Mouse (Mus musculus) small intestine, adult 2 months (tissue): ENCODE results near the gene Pak3. TPM values are rescaled to one million over a fixed set of nuclear protein-coding genes. Genes with fewer than 3 reads are reported as not detected.

ENCODE experiments used
- H3K27ac ChIP-seq: fragments of 200-500 bp; 2 replicates; pipeline ENCODE4 v1.5.1; 2012; ENCODE audit warnings: low read depth, low read length, control low read depth, inconsistent platforms; ENCODE audit not compliant: insufficient read depth
- H3K27me3 ChIP-seq: fragments of 200-500 bp; 2 replicates; pipeline ENCODE4 v1.6.1; 2012; ENCODE audit warnings: mild to moderate bottlenecking, moderate library complexity, low read length, inconsistent platforms; ENCODE audit not compliant: control insufficient read depth, insufficient read depth
- H3K36me3 ChIP-seq: fragments of 200-500 bp; 2 replicates; pipeline ENCODE4 v1.6.1; 2012; ENCODE audit warnings: mild to moderate bottlenecking, low read length, control low read depth, inconsistent platforms; ENCODE audit not compliant: control insufficient read depth, insufficient read depth
- H3K4me1 ChIP-seq: fragments of 200-500 bp; 2 replicates; pipeline ENCODE4 v1.6.1; 2012; ENCODE audit warnings: low read length, inconsistent platforms, mixed read lengths; ENCODE audit not compliant: control insufficient read depth, insufficient read depth, insufficient read length
- H3K4me3 ChIP-seq: fragments of 200-500 bp; 2 replicates; pipeline ENCODE4 v1.5.1; 2012; ENCODE audit warnings: low read depth, mild to moderate bottlenecking, control low read depth, inconsistent platforms, low read length, moderate library complexity
- CTCF ChIP-seq: fragments of 200-500 bp; IDR thresholded peaks from 2 replicates; pipeline ENCODE4 v1.5.1; 2012; ENCODE audit warnings: low read depth, mild to moderate bottlenecking, control low read depth, inconsistent platforms, low read length, moderate library complexity, mixed read lengths; ENCODE audit not compliant: insufficient replicate concordance, insufficient read length; ENCODE audit errors: extremely low read depth
- POLR2A ChIP-seq: fragments of 200-500 bp; IDR thresholded peaks from 2 replicates; pipeline ENCODE4 v1.6.1; 2012; ENCODE audit warnings: low read depth, mild to moderate bottlenecking, control low read depth, inconsistent platforms, low read length, moderate library complexity
- WGBS: fragments of 180-500 bp; shearing (Covaris S2); methylation state at CpG from one replicate; pipeline ENCODE4 v1.1.7; 2018; 5-methylcytosine and 5-hydroxymethylcytosine counted together
- polyA plus RNA-seq: library from polyadenylated mRNA; depleted of rRNA; stranded (reverse); fragments of >200 nt; gene quantifications from 2 replicates; pipeline ENCODE4 v1.2.3, GENCODE M21; 2012

Pak3 gene
- polyA plus RNA-seq, 1 experiment = not detected

- Histone ChIP-seq H3K4me1 (no peaks in the 10 kb centered on the region), H3K27me3 (no peaks in the 10 kb centered on the region)
- WGBS = 64% methylated on average over 5 of the region's 5 CpGs
Measured at GRCm38 (mm10) chrX:143606877-143607449, 88.6 kb downstream of the Pak3 start.

GRCm38 (mm10) chrX:143618734-143619133 lies 100.3 kb downstream of the Pak3 start:
- Histone ChIP-seq H3K4me1 (no peaks in the 10 kb centered on the region), H3K4me3 (no peak overlapping the region), H3K36me3 (no peaks in the 10 kb centered on the region), H3K27ac (no peak overlapping the region), H3K27me3 (no peaks in the 10 kb centered on the region)
- no peak for TF ChIP-seq POLR2A
- TF ChIP-seq CTCF = no peak
- WGBS = 39% methylated on average over 4 of the region's 4 CpGs

More at GRCm38 (mm10) chrX:143606877-143607449, 88.6 kb downstream of the Pak3 start:
- no peak overlapping the region for H3K4me3 ChIP-seq
- H3K36me3 ChIP-seq = no peaks in the 10 kb centered on the region
- no peak for TF ChIP-seq CTCF
- no peak for TF ChIP-seq POLR2A
- H3K27ac ChIP-seq = no peak overlapping the region

GRCm38 (mm10) chrX:143627767-143628166 lies 109.4 kb downstream of the Pak3 start:
- no peaks in the 10 kb centered on the region for H3K36me3 ChIP-seq
- H3K27me3 ChIP-seq = no peaks in the 10 kb centered on the region
- whole genome bisulfite sequencing = 82% methylated on average over 5 of the region's 5 CpGs
- H3K27ac ChIP-seq = no peak overlapping the region
- no peak for TF ChIP-seq POLR2A
- TF ChIP-seq CTCF = no peak
- H3K4me3 ChIP-seq = no peak overlapping the region
- no peaks in the 10 kb centered on the region for H3K4me1 ChIP-seq

- no peaks in the 10 kb centered on the region for H3K4me1 ChIP-seq
- TF ChIP-seq POLR2A (no peak), CTCF (no peak)
- 51% methylated on average over 2 of the region's 2 CpGs for WGBS
- no peaks in the 10 kb centered on the region for H3K27me3 ChIP-seq
- no peaks in the 10 kb centered on the region for H3K36me3 ChIP-seq
- no peak overlapping the region for H3K4me3 ChIP-seq
- no peak overlapping the region for H3K27ac ChIP-seq
Measured at GRCm38 (mm10) chrX:143643936-143644335, 125.5 kb downstream of the Pak3 start.

- 32% methylated on average over 1 of the region's 1 CpGs for WGBS
- H3K36me3 ChIP-seq = no peaks in the 10 kb centered on the region
- H3K27ac ChIP-seq = no peak overlapping the region
- no peaks in the 10 kb centered on the region for H3K27me3 ChIP-seq
- TF ChIP-seq CTCF = no peak
- TF ChIP-seq POLR2A = no peak
- H3K4me1 ChIP-seq = no peaks in the 10 kb centered on the region
- no peak overlapping the region for H3K4me3 ChIP-seq
Measured at GRCm38 (mm10) chrX:143644807-143645206, 126.4 kb downstream of the Pak3 start.

- TF ChIP-seq POLR2A (no peak), CTCF (no peak)
- WGBS = 46% methylated on average over 9 of the region's 9 CpGs
Measured at GRCm38 (mm10) chrX:143654308-143655176, 136.2 kb downstream of the Pak3 start.

GRCm38 (mm10) chrX:143655177-143655492 lies 136.7 kb downstream of the Pak3 start:
- 18% methylated on average over 3 of the region's 3 CpGs for WGBS
- Histone ChIP-seq H3K36me3 (no peaks in the 10 kb centered on the region), H3K27me3 (no peaks in the 10 kb centered on the region), H3K27ac (no peak overlapping the region), H3K4me3 (no peak overlapping the region), H3K4me1 (no peaks in the 10 kb centered on the region)
- no peak for TF ChIP-seq POLR2A
- no peak for TF ChIP-seq CTCF

More at GRCm38 (mm10) chrX:143654308-143655176, 136.2 kb downstream of the Pak3 start:
- Histone ChIP-seq H3K27me3 (no peaks in the 10 kb centered on the region), H3K4me1 (no peaks in the 10 kb centered on the region), H3K4me3 (no peak overlapping the region), H3K27ac (no peak overlapping the region), H3K36me3 (no peaks in the 10 kb centered on the region)
